Mouse (Mus musculus): Measurements from ENCODE around the gene Gnptab. TPM values are rescaled to one million over a fixed set of nuclear protein-coding genes. Genes with fewer than 3 reads are reported as not detected.

The Gnptab gene
- total RNA-seq (2023): 31.1 TPM

GRCm38 (mm10) chr10:88379013-88379885, at the start of gene Gnptab, which contains the start of gene Dram1:
Gene Gnptab (plus strand): TSS chr10:88379132.
Gene Dram1 (minus strand): TSS chr10:88379080.

GRCm38 (mm10) chr10:88459502-88459992, 80.6 kb downstream of the Gnptab start, which contains the start of gene Sycp3:
Gene Sycp3 (plus strand): TSS chr10:88459569.

Other genes with a start within 250 kb of the Gnptab start
- gene Parpbp, start 232.2 kb upstream of the Gnptab start, total RNA-seq (2023): 0.31 TPM
- 8.6 TPM for gene Nup37, start 232.1 kb upstream of the Gnptab start, total RNA-seq (2023)
- gene Washc3, start 178.0 kb upstream of the Gnptab start, total RNA-seq (2023): 67.6 TPM
- gene Dram1, start 52 bp upstream of the Gnptab start, total RNA-seq (2023): 0.58 TPM
- not detected for gene Sycp3, start 80.4 kb downstream of the Gnptab start, total RNA-seq (2023)
- gene Chpt1, start 124.9 kb downstream of the Gnptab start, total RNA-seq (2023): 4.5 TPM
- 0.58 TPM for gene Mybpc1, start 226.0 kb downstream of the Gnptab start, total RNA-seq (2023)

Measured in CD8-positive naive resting alpha-beta T cell, adult 57 days (primary cell).